Mouse (Mus musculus) adrenal gland, postnatal 14 days (tissue): ENCODE measurements at regions not wholly inside any gene's neighbourhood (a gene's known extent, or its start where the extent isn't known, plus 50 kb on each side); places are given as distances from the start of the nearest gene placed in this dataset.

Experiments
- DNase-seq: peaks from one replicate; pipeline ENCODE4 v3.0.0; 2021; ENCODE audit warnings: mixed read lengths

DNA sequence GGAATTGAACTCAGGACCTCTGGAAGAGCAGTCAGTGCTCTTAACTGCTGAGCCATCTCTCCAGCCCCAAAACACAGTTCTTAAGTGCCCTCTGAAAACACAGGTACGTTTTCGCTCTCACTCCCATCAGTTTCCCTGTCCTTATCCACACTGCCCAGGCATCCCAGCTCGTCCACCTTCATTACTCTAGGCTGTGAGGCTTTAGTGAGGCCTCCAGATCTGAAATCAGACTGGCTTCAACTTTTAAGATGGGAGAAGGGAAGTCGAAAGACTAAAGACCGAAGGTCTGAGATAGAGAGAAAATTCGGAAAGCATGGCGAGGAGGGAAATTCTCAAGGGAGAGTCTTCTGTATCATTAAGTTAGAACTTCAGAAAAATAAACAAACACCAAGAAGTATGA lies 54.8 kb upstream of the Tet2 start:
- no peak for DNase-seq

DNA sequence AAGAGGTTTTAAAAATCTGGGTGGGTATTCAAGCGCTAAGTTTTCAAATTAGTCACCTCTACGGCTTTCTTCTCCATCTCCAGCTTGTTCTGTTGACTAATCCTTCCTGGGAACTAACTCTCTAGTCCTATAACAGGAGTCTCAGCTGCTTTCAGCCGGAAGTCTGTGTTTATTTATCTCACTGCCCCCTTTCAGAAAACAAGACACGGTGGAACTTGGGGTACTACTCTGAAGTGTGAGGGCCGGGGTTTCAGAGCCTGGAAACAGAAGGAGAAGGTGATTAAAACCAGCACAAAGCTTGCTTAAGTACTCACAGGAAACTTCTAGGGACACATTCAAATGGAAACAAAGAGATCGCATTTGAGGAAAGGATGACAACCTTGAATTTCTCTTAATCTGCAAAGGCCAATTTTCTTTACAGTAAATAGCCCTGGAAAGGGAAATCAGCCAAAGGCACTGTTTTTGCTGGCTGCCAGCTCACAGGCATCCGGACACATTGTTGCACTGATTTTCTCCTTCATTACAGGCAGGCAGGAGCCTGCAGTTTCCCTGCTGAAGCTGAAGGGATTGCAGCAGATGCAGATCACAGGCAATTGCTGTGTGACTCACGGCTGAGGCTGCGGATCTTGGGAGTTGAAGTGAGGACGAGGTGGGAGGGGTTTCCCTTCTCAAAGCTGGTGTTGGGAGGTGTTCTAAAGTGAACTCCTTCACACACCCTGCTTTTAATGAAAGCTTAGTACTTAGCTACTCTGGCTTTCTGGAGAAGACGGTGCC lies 55.7 kb upstream of the Tet2 start:
- peak; percentile 81 for DNase-seq

DNA sequence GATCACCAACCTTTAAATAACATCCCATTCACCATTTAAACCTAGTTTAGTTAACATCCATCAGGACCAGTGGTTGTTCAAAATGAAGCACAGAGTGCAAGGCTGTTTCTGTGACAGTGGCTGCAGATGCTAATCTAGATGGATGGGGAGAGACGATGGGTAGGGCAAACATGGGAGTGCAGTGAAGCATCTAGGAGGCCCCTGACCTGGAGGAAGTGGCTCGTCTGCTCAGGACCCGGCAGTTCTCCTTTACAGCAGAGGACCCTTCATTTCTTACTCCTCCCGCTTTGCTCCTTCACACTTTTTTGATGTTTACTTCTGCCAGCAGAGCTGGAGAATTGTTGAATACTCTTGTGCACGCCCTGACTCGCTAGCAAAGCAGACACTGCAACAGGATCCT lies 60.5 kb upstream of the Tet2 start:
- DNase-seq, result no peak

DNA sequence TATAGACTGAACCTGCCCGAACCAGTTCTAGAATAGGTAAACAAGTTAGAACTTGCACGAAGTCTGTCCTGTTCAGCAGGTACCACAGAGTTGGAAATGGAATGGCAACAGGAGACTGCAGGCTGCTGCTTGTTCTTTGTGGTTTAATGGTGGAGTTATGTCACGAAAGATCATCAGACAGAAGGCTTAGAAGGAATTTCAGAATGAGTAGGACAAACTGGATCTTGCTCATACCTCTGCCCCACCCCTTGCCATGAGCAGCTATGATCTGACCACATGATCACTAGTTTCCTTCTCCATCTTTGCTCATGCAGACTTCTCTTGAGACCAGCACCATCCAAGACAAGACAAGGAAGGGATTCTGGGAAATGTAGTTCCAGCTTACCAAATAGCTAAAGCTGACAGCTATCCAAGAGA lies 63.9 kb upstream of the Tet2 start:
- no peak for DNase-seq

DNA sequence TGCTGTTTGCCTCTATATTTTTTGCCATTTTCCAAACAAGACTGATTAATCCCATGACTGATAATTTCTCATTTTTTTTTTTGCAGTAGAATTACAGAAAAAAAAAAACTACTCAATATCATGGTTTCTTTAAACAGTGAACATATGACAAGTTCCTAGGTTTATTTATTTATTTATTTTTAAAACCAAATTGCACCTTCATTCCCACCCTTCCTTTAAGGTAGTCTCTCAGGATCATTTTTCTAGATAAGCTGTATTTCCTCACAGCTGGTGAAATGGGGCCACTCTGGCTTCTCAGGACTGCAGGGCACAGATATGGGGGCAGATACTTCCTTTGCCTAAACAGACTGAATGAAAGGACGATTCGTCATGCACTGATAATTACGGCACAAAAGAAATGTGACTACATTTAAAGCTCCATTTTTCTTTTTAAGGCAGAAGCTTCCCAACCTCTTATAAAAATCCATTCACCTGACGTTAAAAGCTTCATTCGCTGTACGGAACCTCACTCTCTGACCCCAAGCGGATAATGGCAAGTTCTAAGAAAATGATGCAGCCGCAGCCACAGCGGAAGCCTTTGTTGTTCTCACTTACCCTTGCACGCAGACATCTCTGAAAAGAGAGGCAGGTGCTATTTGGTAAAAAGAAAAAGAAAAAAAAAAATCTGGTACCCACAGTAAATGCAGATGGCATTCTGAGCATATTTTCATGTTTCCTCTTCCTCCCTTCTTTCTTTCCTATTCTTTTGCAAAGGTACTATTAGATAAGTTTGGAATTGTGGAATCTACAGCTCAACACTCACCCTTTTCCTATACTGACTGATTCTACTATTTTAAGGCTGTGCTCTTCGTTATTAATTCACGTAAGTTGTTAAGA lies 69.1 kb upstream of the Tet2 start:
- no peak for DNase-seq

DNA sequence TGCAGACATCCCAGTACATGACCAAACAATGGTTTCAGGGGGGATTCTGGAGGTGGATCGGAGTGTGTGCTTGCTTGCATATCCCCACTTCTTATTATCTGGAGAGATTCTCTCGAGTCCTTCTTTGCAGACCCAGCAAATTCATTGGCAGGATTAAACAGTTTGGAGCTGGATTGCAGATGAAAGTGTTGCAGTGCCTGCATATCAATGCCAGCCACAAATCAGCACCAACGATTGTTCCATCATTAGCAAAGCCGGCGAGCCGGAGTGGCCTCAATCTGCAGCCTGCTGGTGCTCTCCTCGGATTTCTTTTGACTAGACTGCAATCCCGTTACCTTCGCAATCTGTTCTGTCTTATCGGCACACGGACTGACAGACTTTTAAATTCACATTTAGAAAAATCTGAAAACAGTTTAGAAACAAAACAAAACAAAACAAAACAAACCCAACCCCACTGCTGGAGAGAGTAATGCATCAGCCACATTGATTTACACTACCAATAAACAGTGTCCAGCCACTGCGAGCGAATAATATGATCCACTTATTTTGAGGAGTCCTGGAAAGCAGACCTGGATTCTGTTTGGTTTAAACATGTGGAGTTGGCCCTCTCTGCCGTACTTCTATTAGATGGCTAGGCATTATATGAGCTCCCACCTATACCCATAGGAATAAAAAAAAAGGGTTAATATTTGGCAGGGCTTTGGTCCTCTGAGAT lies 69.9 kb upstream of the Tet2 start:
- DNase-seq, result no peak

DNA sequence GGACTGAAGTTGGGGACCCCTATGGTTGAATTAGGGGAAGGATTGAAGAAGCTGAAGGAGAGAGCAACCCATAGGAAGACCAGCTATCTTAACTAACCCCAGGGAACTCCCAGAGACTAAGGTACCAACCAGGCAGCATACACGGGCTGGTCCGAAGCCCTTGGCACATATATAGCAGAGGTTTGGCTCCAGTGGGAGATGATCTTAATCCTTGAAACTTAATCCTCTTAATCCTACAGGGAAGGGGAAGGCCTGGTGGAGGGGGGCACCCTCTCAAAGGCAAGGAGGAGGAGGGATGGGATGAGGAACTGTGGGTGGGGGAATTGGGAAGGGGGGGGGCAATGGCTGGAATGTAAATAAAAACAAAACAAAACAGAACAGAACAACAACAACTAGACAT lies 72.1 kb upstream of the Tet2 start:
- no peak for DNase-seq

DNA sequence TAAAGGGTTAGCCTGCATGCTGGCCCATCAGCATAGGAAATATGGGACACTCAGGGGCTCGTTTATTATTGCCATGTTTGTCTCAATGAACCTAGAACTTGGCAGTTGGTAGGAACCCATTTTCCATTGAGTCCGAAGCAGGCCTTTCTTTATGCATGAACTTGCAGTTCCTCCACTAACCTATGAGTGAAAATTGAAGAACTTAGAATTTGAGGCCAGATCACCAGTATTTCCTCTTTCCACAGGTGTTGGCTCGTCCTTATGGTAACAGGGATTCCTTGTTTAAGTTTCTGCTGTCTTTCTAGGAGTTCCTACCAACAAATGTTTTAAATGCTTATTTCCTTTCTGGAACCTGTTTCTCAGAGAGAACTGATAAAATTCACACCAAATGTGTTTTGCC lies 73.6 kb upstream of the Tet2 start:
- DNase-seq, result no peak

DNA sequence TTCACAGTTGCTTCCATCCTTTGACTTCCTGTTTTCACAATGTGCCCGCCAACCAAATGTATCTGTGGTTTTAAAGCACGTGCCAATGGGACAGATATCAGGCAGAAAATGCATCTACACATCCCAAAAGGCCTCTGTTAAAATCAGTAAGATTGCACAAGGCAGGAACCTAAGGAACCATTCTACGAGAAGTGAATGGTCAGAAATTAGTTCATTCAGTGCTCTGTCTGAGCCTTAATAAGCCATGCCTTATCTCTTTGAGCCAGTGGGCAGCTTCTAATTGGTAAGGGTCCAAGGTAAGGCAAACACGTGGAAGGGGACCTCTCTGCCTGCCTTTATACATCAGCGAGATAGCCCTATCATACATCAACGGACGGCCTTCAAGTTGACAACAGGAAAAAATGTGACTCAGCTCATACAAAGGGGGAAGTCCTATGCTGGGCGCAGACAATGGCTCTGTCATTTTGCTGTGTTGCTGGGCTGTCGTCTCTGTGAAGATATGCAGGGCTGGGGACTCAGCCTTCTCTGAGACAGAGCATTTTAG lies 78.3 kb upstream of the Tet2 start:
- DNase-seq, result peak; percentile 65

DNA sequence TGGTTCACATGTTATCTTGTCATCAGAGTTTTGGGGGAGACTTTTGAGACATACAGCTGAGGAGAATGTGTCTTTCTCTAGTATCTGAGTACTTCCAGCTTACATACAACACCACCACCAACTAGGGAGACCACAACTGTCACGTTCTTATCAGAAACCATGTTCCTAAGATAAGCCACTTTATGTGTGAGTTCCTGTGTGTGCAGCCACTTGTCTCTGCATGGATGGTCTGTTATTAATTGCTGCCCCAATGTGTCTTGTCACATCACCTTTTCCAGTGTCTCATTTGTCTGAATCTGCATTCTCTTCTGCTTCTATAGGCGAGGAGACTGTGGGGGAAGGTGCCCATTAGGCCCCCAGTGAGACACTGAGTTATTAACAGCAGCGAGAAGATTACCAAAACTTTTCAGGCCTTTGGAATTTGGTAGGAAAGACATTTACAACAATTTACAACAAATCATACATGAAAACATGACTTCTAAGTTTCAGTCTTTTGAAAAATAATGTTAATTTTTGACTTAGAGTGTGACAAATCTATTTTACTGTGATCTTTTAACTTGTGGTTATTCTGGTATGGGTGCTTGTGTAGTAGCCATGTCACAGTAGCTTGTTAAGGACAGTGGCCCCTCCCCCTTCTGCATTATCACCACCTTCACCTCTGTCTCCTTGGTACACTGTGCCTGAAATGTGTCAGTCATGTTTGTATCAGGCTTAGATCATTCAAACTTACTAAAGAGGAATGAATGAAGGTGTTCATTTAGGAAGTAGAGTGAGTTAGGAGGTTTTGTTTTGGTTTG lies 79.3 kb upstream of the Tet2 start:
- no peak for DNase-seq

DNA sequence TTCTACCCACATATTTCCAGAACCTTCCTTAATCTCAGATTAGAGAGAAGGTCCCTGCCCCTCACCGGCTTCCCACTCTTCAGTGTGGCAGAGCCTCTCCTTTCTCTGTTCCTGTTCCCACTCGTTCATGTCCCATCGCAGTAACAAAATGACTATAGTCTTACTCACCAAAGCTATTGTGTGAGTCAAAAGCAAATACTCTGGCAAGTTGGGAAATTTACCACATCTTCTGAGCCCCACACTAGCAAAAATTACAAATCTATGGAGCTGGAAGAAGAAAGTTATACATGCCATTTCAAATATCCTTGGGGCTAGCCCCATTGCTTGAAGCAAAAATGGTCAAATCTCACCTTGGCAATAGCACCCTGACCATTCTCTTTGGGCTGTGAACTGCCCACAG lies 80.1 kb upstream of the Tet2 start:
- DNase-seq, result no peak

DNA sequence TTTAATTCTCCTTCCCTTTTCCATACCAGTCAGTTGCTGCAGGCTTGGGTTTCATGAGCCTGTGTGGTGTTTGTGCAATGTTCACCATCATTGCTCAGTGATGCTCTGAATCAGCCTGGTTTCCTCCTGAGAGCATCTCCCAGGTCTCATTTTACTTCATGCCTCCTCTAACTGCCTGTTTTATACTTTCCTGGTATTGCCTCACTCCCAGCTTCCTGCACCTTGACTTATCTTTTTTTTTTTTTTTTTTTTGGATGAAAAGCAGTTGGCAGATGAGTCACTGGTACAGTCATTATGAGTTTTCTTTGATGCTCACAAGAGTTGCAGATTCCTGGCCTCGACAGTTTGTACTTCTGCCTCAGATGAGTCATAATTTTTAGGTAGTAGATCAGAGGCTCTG lies 81.5 kb upstream of the Tet2 start:
- DNase-seq, result peak; percentile 18

DNA sequence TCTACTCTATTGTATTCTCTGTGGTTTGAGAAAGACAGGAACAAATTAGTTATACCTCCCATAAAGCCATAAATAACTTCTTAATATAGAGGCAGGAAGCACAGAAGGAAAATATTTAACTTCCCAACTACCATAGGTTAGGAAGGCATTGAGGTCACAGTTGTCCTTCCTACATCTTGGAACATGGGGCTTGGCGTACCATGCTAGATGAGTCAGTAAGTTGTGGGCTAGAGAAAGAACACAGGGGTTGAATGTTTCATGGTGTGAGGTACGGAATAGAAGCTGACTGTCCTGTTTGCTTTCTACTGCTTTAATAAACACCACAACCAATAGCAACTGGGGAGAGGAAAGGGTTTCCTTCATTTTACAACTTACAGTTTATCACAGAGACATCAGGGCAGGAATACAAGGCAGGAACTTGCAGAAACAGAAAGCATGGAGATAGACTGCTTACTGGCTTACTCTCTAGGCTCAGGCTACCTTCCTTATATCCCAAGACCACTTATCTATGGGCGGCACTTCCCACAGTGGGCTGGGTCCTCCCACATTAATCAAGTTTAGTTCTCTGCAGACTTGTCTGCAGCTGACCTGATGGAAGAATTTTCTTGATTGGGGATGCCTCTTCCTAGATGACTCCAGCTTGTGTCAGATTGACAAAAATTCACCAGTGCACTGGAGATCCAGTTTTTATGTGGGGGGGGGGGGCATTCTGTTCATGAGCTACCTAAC lies 82.3 kb upstream of the Tet2 start:
- no peak for DNase-seq

DNA sequence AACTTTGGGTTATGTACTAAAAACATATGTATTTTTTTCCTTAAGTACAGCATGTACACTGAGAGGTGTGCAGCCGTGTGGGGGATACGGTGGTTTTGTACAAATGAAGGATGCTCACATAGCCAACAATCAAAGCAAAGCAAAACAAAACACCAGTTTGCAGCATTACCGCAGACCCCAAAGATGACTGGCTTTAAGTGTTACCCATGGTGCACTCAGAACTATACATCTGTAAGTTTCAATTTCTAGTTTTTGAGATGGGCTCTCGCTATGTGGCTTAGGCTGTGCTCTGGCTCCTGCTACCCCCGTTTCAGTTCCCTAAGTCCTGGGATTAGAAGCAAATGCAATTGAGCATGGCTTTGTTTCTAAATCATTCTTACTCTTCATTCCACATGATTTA lies 89.4 kb upstream of the Tet2 start:
- DNase-seq, result no peak

DNA sequence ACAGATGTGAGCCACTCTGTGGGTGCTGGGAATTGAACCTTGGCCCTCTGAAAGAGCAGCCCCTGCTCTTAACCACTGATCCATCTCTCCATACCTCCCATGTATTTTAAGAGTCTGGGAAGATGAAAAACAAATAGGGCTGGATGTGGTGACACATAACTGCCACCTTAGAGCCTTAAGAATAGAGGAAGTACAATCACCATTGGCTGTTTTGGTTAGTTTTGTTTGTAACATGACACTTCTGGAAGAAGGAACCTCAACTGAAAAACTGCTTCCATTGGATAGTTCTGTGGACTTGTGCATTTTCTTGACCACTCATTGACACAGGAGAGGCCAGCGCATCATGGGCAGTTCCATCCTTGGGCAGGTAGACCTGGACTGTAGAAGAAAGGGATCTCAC lies 100.7 kb upstream of the Tet2 start:
- DNase-seq, result no peak

DNA sequence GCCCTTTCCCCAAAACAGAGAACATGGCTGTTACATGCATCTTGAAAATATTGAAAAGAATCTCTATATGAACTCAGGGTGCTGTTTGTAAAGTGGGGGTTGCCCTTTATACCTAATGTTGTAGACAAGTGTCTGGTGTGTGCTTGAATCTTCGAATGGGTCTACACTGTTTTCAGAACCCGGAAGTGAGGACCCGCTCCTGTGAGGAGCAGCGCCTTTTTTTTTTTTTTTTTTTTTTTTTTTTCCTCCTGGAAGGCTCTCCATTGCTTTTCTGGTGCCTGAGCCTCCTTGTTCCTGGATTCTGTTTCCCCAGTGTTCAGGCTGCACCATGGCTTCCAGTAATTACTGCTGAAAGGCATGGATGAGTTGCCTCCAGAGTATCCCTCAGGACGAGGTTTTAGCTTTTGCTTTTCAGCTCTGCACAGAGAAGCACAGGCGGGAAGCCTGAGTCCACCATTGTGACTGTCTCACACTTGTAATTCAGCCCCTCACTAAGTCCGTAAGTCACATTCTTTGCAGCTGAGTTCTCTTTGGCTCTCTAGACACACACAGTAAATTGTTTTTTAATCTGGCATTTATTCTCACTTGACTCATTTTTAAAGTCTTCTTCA lies 101.6 kb upstream of the Tet2 start:
- no peak for DNase-seq

DNA sequence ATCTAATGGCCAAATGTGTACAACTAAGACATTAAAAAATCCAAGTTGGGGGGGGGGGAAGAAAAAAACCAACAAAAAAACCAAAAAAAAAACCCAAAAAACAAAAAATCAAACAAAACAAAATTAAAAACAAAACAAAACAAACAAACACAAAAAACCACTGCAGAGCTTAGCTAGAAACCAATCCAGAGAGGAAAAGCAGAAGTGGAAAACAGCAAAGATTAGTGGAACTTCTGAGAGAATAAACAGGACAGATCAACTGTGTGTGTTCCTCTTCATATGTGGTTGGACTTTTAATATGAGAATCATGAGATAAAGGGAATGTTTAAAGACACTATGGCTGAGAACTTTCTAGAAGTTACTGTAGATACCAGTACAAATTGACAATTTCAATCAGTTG lies 105.1 kb upstream of the Tet2 start:
- no peak for DNase-seq

DNA sequence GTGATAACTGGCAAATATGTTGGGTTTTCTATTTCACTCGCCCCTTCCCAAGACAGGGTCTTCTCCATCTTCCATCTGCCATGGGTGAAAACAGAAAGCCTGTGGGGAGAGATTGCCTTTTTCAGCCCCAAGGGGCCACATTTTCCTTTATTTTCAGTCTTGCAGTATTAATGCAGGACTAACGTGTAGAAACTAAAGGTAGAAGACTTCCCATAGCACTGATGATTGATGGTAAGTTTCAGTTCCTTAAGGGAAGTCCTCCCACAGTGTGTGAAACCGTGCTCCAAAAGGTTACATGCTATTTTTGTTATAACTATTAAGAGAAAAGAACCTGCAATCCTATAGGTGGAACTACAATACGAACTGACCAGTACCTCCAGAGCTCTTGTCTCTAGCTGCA lies 107.1 kb upstream of the Tet2 start:
- DNase-seq, result no peak

DNA sequence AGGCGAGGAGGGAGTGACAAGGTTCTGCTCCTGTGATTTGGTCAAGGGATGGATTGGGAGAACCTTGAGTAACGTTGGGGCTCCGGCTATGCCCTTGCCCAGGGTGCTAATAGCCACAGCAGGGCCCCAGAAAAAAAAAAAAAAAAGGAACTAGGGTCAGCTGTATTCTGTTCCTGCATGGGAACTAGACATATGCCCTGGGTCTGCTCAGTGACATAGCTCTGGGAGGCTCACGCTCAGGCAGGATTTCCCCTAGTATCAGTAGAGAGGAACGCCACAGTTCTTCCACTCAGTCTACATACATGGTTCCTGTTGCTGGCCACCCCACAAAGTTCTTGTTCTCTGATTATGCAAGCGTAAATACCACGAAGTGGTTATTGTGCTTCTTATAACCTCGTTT lies 114.8 kb upstream of the Tet2 start:
- no peak for DNase-seq

DNA sequence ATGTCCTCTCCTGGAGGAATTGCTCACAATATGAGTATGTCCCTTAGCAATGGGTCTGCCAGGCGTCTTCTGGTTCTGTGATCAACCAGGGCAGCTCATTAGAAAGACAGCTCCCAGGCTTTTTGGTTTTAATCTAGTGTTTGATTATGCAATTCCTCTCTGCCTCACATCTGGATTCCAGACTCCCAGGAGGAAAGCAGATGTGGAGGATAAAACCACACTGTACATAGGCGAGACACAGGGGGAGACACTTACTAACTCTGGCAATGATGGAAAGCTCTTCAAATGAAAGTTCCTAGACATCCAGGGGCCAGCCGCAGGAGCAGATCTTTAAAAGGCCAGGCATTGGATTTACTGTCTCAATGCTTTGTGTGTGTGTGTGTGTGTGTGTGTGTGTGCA lies 116.4 kb upstream of the Tet2 start:
- DNase-seq, result no peak

DNA sequence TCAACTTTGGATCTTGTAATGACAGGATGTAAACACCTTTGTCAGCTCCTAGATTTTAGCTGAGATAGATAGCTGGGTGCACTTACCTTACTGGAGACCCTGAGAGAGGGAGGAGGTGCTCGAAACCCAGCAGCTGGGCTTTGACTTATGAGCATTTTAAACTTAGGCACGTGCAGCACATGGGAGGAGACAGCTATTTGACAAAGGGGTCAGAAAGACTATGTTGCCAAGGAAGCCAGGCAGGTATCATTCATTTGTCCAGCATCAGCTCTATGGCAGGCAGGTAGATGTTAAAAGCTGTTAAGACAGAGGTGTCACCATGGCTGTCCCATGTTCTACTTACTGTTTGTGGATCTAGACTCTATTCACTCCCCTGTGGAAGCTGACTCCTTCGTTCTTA lies 120.0 kb upstream of the Tet2 start:
- no peak for DNase-seq
